Mouse (Mus musculus) megakaryocyte, embryonic 14.5 days (primary cell): ENCODE measurements around the gene AC140267.1.

ENCODE experiments used
- FLI1 ChIP-seq: IDR thresholded peaks from 2 replicates; pipeline ENCODE4 v1.6.1; 2012; ENCODE audit warnings: low read length, inconsistent platforms, mixed read lengths
- GATA1 ChIP-seq: IDR thresholded peaks from 3 replicates; pipeline ENCODE4 v1.6.1; 2012; ENCODE audit warnings: mixed read lengths, low read length, inconsistent platforms, borderline replicate concordance

DNA sequence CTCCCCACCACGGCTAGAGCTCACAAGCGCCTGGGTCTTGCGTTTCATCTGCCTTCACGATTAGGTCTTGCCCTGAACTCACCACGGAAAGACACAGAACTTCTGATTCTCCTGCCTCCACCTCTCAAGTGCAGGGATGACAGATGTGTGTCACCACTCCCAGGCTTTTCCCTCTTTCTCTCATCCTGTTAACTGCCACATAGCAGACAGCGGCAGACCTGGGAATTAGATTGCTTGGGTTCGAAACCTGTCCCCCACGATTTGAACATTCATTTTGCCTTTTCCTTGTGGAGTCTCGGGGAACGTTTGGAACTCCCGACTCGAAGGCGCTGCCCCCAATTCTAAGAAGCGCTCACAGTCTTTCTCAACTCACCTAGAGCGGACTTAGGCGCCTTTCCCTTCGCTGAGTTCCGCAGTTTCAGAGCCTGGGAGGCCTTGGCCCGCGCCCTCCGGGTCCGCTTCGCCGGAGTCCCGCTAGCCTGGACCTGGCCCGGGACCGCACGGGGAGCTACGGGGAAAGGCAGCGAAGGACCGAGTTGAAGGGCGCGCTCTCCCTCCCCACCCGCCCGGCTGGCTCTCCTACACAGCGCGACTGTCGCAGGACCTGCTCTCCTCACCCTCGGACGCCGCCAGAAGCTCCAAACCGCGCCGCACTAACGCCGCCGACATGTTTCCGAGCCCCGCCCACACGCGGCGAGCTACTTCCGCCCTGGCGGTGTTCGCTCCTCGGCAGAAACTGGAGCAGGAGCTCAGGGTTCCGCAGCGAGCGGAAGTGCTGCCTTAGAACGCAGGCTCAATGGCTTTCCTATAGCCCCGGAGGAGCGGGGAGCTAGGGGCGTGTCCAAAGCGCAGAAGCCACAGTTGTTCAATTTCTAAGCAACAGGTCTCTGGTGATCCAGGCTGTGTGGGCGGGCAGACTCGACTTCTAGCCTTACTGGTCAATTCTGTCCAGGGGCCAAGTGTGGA lies 28.3 kb downstream of the AC140267.1 start, which contains the start of gene Rps19bp1:
- TF ChIP-seq GATA1: no peak
- no peak for TF ChIP-seq FLI1
